Mouse (Mus musculus): ENCODE measurements around the gene Gpc6.

DNA sequence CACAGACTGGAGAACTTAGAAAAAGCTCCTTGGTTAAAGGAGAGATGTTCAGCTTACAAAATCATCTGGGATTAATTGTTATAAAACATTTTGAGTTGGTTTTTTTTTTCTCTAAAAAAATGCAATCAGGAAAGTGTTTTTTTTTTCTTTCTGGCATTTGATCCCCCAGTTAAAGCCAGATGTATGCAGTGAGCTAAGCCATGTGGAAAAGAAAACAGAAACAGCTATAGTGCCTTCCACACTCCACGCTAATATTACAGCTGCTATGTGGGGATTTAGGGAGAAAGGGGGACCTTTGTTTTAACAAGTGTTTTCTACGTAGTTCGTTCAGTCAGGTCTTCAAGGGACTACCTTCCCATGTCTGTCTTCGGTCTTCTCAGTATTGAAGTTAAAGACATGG lies 368.6 kb downstream of the Gpc6 start:
- TF ChIP-seq CTCF (IDR thresholded peaks at IDR 0.05; ENCODE audit: low read depth) (no peak), EP300 (optimal IDR thresholded peaks at IDR 0.05) (no peak)

All from stomach, postnatal 0 days (tissue).